Mouse (Mus musculus) small intestine, adult 2 months (tissue): ENCODE results near the gene Cyp2d34.

Source experiments
- CTCF ChIP-seq: fragments of 200-500 bp; IDR thresholded peaks from 2 replicates; pipeline ENCODE4 v1.5.1; 2012; ENCODE audit warnings: low read depth, mild to moderate bottlenecking, control low read depth, inconsistent platforms, low read length, moderate library complexity, mixed read lengths; ENCODE audit not compliant: insufficient replicate concordance, insufficient read length; ENCODE audit errors: extremely low read depth
- POLR2A ChIP-seq: fragments of 200-500 bp; IDR thresholded peaks from 2 replicates; pipeline ENCODE4 v1.6.1; 2012; ENCODE audit warnings: low read depth, mild to moderate bottlenecking, control low read depth, inconsistent platforms, low read length, moderate library complexity

DNA sequence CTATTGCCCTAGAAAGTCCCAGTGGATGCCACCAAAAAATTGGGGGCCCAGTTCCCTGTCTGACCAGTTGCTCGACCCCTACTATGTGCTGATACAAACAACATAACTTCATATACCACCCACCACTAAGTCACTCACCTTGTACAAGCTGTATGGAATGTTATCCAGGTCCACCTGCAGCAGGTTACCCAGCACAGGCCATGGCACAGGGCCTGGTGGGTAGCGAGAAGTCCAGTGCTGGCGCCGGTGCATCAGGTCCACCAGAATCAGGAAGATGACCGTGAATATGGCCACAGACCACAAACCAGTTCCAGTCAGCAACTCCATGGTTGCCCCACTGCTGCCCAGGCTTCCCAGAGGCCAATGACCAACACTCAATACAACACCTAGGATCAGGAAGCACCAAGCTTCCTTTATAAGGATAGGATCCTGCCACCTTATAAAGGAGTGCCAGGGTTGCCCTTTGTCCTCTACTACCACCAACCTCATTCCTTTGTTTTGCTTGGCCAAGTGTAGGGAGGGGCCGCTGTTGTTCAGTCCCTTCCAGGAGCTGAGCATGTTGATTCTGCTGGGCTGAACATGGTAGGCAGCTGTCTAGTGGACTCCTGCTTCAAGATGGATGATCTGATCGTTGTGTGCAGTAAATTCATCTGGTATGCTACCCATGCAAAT lies at the start of gene Cyp2d34:
- TF ChIP-seq CTCF (no peak), POLR2A (no peak)
